Mouse (Mus musculus) fat pad, adult 2 months (tissue): ENCODE measurements around the gene Zfhx3.

Experiments used
- DNase-seq: peaks from one replicate; pipeline ENCODE4 v3.0.0-alpha.2; 2011; ENCODE audit warnings: low read depth, low spot score; ENCODE audit errors: extremely low read depth

Zfhx3 gene

GRCm38 (mm10) chr8:108950311-108950710 is 1007.9 kb downstream of the Zfhx3 start:
- no peak for DNase-seq

GRCm38 (mm10) chr8:108951560-108951959 is 1009.1 kb downstream of the Zfhx3 start:
- no peak for DNase-seq

GRCm38 (mm10) chr8:108956416-108956815 is 1014.0 kb downstream of the Zfhx3 start:
- no peak for DNase-seq

- DNase-seq, result no peak
These were observed 1020.1 kb downstream of the Zfhx3 start for GRCm38 (mm10) chr8:108962516-108962915.

- DNase-seq, result no peak
These were observed 1020.7 kb downstream of the Zfhx3 start for GRCm38 (mm10) chr8:108963181-108963580.

- no peak for DNase-seq
These were observed 1023.6 kb downstream of the Zfhx3 start for GRCm38 (mm10) chr8:108966041-108966440.

GRCm38 (mm10) chr8:108973639-108974325 is 1031.3 kb downstream of the Zfhx3 start:
- no peak for DNase-seq

- DNase-seq, result no peak
These were observed 1035.4 kb downstream of the Zfhx3 start for GRCm38 (mm10) chr8:108977693-108978361.

GRCm38 (mm10) chr8:108978362-108978750 is 1035.9 kb downstream of the Zfhx3 start:
- no peak for DNase-seq

- no peak for DNase-seq
These were observed 1042.5 kb downstream of the Zfhx3 start for GRCm38 (mm10) chr8:108984904-108985303.

GRCm38 (mm10) chr8:108989841-108990240 is 1047.4 kb downstream of the Zfhx3 start:
- no peak for DNase-seq

GRCm38 (mm10) chr8:108990537-108990936 is 1048.1 kb downstream of the Zfhx3 start:
- no peak for DNase-seq

GRCm38 (mm10) chr8:108991395-108991794 is 1049.0 kb downstream of the Zfhx3 start:
- DNase-seq, result no peak

- DNase-seq, result no peak
These were observed 1051.3 kb downstream of the Zfhx3 start for GRCm38 (mm10) chr8:108993718-108994117.

- no peak for DNase-seq
These were observed 1051.7 kb downstream of the Zfhx3 start for GRCm38 (mm10) chr8:108994187-108994586.

- no peak for DNase-seq
These were observed 1052.4 kb downstream of the Zfhx3 start for GRCm38 (mm10) chr8:108994880-108995279.

- no peak for DNase-seq
These were observed 1054.9 kb downstream of the Zfhx3 start for GRCm38 (mm10) chr8:108997334-108997733.

- no peak for DNase-seq
These were observed 1057.1 kb downstream of the Zfhx3 start for GRCm38 (mm10) chr8:108999297-109000249.

- DNase-seq, result no peak
These were observed 1058.6 kb downstream of the Zfhx3 start for GRCm38 (mm10) chr8:109001031-109001430.

- DNase-seq, result no peak
These were observed 1059.5 kb downstream of the Zfhx3 start for GRCm38 (mm10) chr8:109001923-109002322.

GRCm38 (mm10) chr8:109006986-109007385 is 1064.5 kb downstream of the Zfhx3 start:
- no peak for DNase-seq
